Mouse (Mus musculus) myocyte (in vitro differentiated cells): ENCODE measurements around the gene Lrp5.

Experiments
- CEBPB ChIP-seq: IDR thresholded peaks from 2 replicates; pipeline ENCODE4 v1.6.1; 2011; ENCODE audit warnings: mild to moderate bottlenecking, moderate library complexity; ENCODE audit not compliant: poor library complexity, insufficient read depth, severe bottlenecking
- E2F4 ChIP-seq: IDR thresholded peaks from one replicate; pipeline ENCODE4 v1.6.1; 2011; ENCODE audit warnings: mild to moderate bottlenecking, control low read depth, moderate library complexity; ENCODE audit not compliant: insufficient read depth
- MAX ChIP-seq: IDR thresholded peaks from one replicate; pipeline ENCODE4 v1.6.1; 2011; ENCODE audit warnings: low read depth, mild to moderate bottlenecking, control low read depth
- MYOD1 ChIP-seq, 3 experiments: IDR thresholded peaks; one replicate each; pipeline ENCODE4 v1.6.1; 2011; ENCODE audit warnings: control low read depth in 2 of 3, low read depth in 2 of 3, mild to moderate bottlenecking in 2 of 3, moderate library complexity in 1 of 3; ENCODE audit not compliant: insufficient read length in 2 of 3, control insufficient read depth in 1 of 3
- MYOG ChIP-seq, 3 experiments: IDR thresholded peaks; one replicate each; pipeline ENCODE4 v1.6.1; 2011; ENCODE audit warnings: control low read depth in 2 of 3, low read depth in 2 of 3, mild to moderate bottlenecking in 2 of 3; ENCODE audit not compliant: insufficient read length in 2 of 3, control insufficient read depth in 1 of 3, insufficient read depth in 1 of 3
- POLR2A ChIP-seq: IDR thresholded peaks from one replicate; pipeline ENCODE4 v1.6.1; 2011; ENCODE audit warnings: low read depth, mild to moderate bottlenecking, control low read depth, moderate library complexity; ENCODE audit not compliant: insufficient read length
- POLR2AphosphoS2 ChIP-seq: IDR thresholded peaks from one replicate; pipeline ENCODE4 v1.6.1; 2011; ENCODE audit warnings: low read depth, control low read depth; ENCODE audit not compliant: insufficient read length
- REST ChIP-seq: IDR thresholded peaks from one replicate; pipeline ENCODE4 v1.6.1; 2011; ENCODE audit warnings: mild to moderate bottlenecking, control low read depth, moderate library complexity; ENCODE audit not compliant: insufficient read depth, insufficient read length
- SRF ChIP-seq: IDR thresholded peaks from one replicate; pipeline ENCODE4 v1.6.1; 2011; ENCODE audit warnings: low read depth; ENCODE audit not compliant: control insufficient read depth, insufficient read length
- TCF12 ChIP-seq: IDR thresholded peaks from one replicate; pipeline ENCODE4 v1.6.1; 2011; ENCODE audit warnings: mild to moderate bottlenecking, control low read depth; ENCODE audit not compliant: poor library complexity, insufficient read depth, severe bottlenecking
- TCF3 ChIP-seq: IDR thresholded peaks from one replicate; pipeline ENCODE4 v1.6.1; 2011; ENCODE audit warnings: low read depth, control low read depth; ENCODE audit not compliant: insufficient read length
- USF1 ChIP-seq: IDR thresholded peaks from one replicate; pipeline ENCODE4 v1.6.1; 2011; ENCODE audit warnings: low read depth, mild to moderate bottlenecking, control low read depth, moderate library complexity

DNA sequence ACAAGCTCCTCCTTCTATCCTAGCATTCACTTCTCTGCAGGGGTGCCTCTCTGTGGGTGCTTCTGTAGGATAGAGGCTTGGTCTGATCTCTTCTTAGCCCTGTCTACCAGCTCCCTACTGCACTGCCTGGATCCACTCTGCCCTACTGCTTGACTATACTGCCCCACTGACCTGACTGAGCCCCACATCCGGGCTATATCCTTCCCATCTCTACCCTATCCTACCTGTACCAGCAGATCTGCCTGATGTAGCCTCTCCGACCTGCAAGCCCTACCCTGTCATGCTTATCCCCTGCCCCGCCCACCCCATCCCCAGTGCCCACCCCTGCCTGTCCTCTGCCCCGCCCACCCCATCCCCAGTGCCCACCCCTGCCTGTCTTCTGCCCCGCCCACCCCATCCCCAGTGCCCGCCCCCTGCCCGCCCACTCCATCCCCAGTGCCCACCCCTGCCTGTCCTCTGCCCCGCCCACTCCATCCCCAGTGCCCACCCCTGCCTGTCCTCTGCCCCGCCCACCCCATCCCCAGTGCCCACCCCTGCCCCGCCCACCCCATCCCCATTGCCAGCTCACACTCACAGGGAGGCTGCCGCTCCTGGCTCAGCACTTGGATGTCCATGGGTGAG is 37.4 kb downstream of the Lrp5 start:
- TF ChIP-seq POLR2A (no peak), USF1 (no peak), MYOG (IDR thresholded peaks at IDR 0.05; ENCODE audit: control insufficient read depth in 1 of 3, insufficient read depth in 1 of 3, insufficient read length in 2 of 3, low read depth in 2 of 3) (no peak), REST (no peak), E2F4 (no peak), POLR2AphosphoS2 (no peak), MYOD1 (IDR thresholded peaks at IDR 0.05; ENCODE audit: control insufficient read depth in 1 of 3, insufficient read length in 2 of 3, low read depth in 2 of 3) (no peak), TCF12 (no peak), MAX (no peak), CEBPB (no peak), TCF3 (no peak), SRF (no peak)
